Mouse (Mus musculus) myocyte (in vitro differentiated cells): ENCODE data around the gene Myo7a. TPM values are rescaled to one million over a fixed set of nuclear protein-coding genes. Genes with fewer than 3 reads are reported as not detected.

Experiments used
- H3K27me3 ChIP-seq: one replicate; pipeline ENCODE4 v1.6.1; 2011; ENCODE audit not compliant: control insufficient read depth, insufficient read depth, insufficient read length
- H3K36me3 ChIP-seq: one replicate; pipeline ENCODE4 v1.6.1; 2011; ENCODE audit not compliant: control insufficient read depth, insufficient read depth
- H3K4me2 ChIP-seq: one replicate; pipeline ENCODE4 v1.6.1; 2011; ENCODE audit warnings: low read depth, control low read depth
- H3K4me3 ChIP-seq: one replicate; pipeline ENCODE4 v1.5.1; 2011; ENCODE audit warnings: mild to moderate bottlenecking, control low read depth, moderate library complexity
- H3K79me2 ChIP-seq: one replicate; pipeline ENCODE4 v1.6.1; 2011; ENCODE audit not compliant: control insufficient read depth, insufficient read depth
- H3ac ChIP-seq: one replicate; pipeline ENCODE4 v1.6.1; 2011; ENCODE audit not compliant: control insufficient read depth, insufficient read length
- CEBPB ChIP-seq: IDR thresholded peaks from 2 replicates; pipeline ENCODE4 v1.6.1; 2011; ENCODE audit warnings: mild to moderate bottlenecking, moderate library complexity; ENCODE audit not compliant: poor library complexity, insufficient read depth, severe bottlenecking
- E2F4 ChIP-seq: IDR thresholded peaks from one replicate; pipeline ENCODE4 v1.6.1; 2011; ENCODE audit warnings: mild to moderate bottlenecking, control low read depth, moderate library complexity; ENCODE audit not compliant: insufficient read depth
- MAX ChIP-seq: IDR thresholded peaks from one replicate; pipeline ENCODE4 v1.6.1; 2011; ENCODE audit warnings: low read depth, mild to moderate bottlenecking, control low read depth
- MYOD1 ChIP-seq, 3 experiments: IDR thresholded peaks; one replicate each; pipeline ENCODE4 v1.6.1; 2011; ENCODE audit warnings: control low read depth in 2 of 3, low read depth in 2 of 3, mild to moderate bottlenecking in 2 of 3, moderate library complexity in 1 of 3; ENCODE audit not compliant: insufficient read length in 2 of 3, control insufficient read depth in 1 of 3
- MYOG ChIP-seq, 3 experiments: IDR thresholded peaks; one replicate each; pipeline ENCODE4 v1.6.1; 2011; ENCODE audit warnings: control low read depth in 2 of 3, low read depth in 2 of 3, mild to moderate bottlenecking in 2 of 3; ENCODE audit not compliant: insufficient read length in 2 of 3, control insufficient read depth in 1 of 3, insufficient read depth in 1 of 3
- POLR2A ChIP-seq: IDR thresholded peaks from one replicate; pipeline ENCODE4 v1.6.1; 2011; ENCODE audit warnings: low read depth, mild to moderate bottlenecking, control low read depth, moderate library complexity; ENCODE audit not compliant: insufficient read length
- POLR2AphosphoS2 ChIP-seq: IDR thresholded peaks from one replicate; pipeline ENCODE4 v1.6.1; 2011; ENCODE audit warnings: low read depth, control low read depth; ENCODE audit not compliant: insufficient read length
- REST ChIP-seq: IDR thresholded peaks from one replicate; pipeline ENCODE4 v1.6.1; 2011; ENCODE audit warnings: mild to moderate bottlenecking, control low read depth, moderate library complexity; ENCODE audit not compliant: insufficient read depth, insufficient read length
- SRF ChIP-seq: IDR thresholded peaks from one replicate; pipeline ENCODE4 v1.6.1; 2011; ENCODE audit warnings: low read depth; ENCODE audit not compliant: control insufficient read depth, insufficient read length
- TCF12 ChIP-seq: IDR thresholded peaks from one replicate; pipeline ENCODE4 v1.6.1; 2011; ENCODE audit warnings: mild to moderate bottlenecking, control low read depth; ENCODE audit not compliant: poor library complexity, insufficient read depth, severe bottlenecking
- TCF3 ChIP-seq: IDR thresholded peaks from one replicate; pipeline ENCODE4 v1.6.1; 2011; ENCODE audit warnings: low read depth, control low read depth; ENCODE audit not compliant: insufficient read length
- USF1 ChIP-seq: IDR thresholded peaks from one replicate; pipeline ENCODE4 v1.6.1; 2011; ENCODE audit warnings: low read depth, mild to moderate bottlenecking, control low read depth, moderate library complexity
- polyA plus RNA-seq: library from polyadenylated mRNA; unstranded; fragments of >200 nt; fragmentation: generic; extraction: Trizol; gene quantifications from one replicate; pipeline ENCODE4 v1.2.1, GENCODE M21; 2012; ENCODE audit warnings: missing spikeins

Gene Myo7a
- polyA plus RNA-seq, 1 experiment, result 0.29 TPM

DNA sequence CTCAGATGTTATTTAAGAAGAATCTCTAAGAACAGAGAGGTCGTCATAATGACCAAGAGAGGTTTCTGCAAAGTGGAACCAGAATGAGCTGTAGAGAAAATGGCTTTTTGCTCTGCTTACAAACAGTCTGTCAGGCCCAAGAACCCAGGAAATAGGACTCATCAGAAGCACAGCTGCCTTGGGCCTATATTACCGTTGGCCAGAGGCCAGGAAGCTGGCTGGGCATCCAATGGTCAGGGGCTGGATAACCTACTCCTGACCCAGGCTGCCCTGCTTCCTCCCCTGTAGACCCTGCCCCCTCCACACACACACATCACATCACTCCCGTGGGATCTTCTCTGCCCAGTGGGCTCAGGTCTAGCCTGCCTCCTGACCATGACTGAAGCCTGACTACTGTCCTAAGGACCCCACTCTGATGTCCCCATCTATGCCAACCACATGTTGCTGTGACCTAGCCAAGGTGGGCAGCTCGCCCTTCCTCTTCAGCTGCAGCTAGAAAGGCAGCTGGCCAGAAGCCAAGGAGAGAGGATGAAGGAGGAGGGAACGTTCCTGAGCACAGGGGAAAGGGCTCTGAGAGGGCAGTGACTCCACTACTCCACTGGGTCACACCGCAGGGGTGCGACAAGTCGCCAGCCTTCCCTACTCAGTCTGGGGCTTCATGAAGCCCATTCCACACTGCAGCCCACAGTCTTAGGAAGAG, 40.9 kb upstream of the Myo7a start:
- Histone ChIP-seq H3K4me3 (no peak overlapping the region), H3K4me2 (peak overlapping the region; percentile 9), H3ac (no peak overlapping the region), H3K36me3 (no peaks in the 10 kb centered on the region), H3K27me3 (no peaks in the 10 kb centered on the region), H3K79me2 (no peaks in the 10 kb centered on the region)
- TF ChIP-seq MAX (no peak), E2F4 (no peak), POLR2AphosphoS2 (no peak), POLR2A (no peak), TCF12 (no peak), USF1 (no peak), TCF3 (no peak), REST (no peak), CEBPB (no peak), MYOD1 (IDR thresholded peaks at IDR 0.05; ENCODE audit: control insufficient read depth in 1 of 3, insufficient read length in 2 of 3, low read depth in 2 of 3) (no peak), MYOG (IDR thresholded peaks at IDR 0.05; ENCODE audit: control insufficient read depth in 1 of 3, insufficient read depth in 1 of 3, insufficient read length in 2 of 3, low read depth in 2 of 3) (no peak), SRF (no peak)

DNA sequence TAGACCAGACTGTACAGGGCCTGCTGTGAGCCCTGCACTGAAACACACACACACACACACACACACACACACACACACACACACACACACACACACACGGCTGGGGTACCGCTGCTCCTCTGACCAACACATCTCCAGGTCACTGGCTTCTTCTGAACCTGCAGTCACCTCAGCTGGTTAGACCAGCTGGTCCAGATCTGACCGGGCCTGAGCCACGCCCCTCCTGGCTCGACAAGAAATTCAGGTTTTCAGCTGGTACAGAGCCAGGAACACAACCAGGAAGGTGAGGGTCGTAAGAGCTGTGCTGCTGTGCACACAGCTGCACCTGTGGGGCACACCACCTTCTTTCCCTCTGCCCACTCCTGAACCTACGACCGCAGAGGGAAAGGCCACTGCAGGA, 39.2 kb upstream of the Myo7a start:
- no peak overlapping the region for H3ac ChIP-seq
- no peaks in the 10 kb centered on the region for H3K27me3 ChIP-seq
- H3K36me3 ChIP-seq, result no peaks in the 10 kb centered on the region
- no peak for TF ChIP-seq CEBPB
- TF ChIP-seq E2F4, result no peak
- TF ChIP-seq TCF12, result no peak
- no peak for TF ChIP-seq MAX
- TF ChIP-seq POLR2A, result no peak
- no peak for TF ChIP-seq SRF
- no peaks in the 10 kb centered on the region for H3K79me2 ChIP-seq
- no peak overlapping the region for H3K4me3 ChIP-seq
- H3K4me2 ChIP-seq, result no peak overlapping the region

DNA sequence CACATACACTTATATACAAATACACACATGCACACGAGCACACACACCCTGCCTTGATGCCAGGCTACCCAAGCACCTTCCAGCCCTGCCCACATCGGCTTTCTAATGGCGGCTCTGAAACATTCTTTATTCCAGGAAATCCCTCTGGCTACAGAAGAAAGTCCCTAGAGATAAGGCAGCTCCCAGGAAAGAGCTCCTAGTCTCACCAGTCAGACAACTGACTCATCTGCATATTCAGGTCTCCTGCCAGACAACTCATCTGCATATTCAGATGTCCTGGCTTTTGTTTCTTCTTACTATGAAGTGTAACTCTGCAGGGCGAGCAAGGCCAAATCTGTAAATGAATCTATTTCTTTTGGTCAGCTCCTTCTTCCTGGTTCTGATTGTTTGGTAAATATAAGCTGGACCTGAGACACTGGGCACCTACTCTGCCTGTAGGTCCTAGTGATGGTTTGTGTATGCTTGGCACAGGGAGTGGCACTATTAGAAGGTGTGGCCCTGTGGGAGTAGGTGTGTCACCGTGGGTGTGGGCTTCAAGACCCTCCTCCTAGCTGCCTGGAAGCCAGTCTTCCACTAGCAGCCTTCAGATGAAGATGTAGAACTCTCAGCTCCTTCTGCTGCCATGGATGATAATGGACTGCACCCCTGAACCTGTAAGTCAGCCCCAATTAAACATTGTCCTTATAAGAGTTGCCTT, 38.5 kb upstream of the Myo7a start:
- H3K4me3 ChIP-seq, result no peak overlapping the region
- H3K4me2 ChIP-seq, result no peak overlapping the region
- no peak for TF ChIP-seq MYOG (IDR thresholded peaks at IDR 0.05; ENCODE audit: control insufficient read depth in 1 of 3, insufficient read depth in 1 of 3, insufficient read length in 2 of 3, low read depth in 2 of 3)
- TF ChIP-seq CEBPB, result no peak
- TF ChIP-seq MYOD1 (IDR thresholded peaks at IDR 0.05; ENCODE audit: control insufficient read depth in 1 of 3, insufficient read length in 2 of 3, low read depth in 2 of 3), result no peak
- no peaks in the 10 kb centered on the region for H3K27me3 ChIP-seq
- H3K79me2 ChIP-seq, result no peaks in the 10 kb centered on the region
- no peak overlapping the region for H3ac ChIP-seq
- H3K36me3 ChIP-seq, result no peaks in the 10 kb centered on the region

DNA sequence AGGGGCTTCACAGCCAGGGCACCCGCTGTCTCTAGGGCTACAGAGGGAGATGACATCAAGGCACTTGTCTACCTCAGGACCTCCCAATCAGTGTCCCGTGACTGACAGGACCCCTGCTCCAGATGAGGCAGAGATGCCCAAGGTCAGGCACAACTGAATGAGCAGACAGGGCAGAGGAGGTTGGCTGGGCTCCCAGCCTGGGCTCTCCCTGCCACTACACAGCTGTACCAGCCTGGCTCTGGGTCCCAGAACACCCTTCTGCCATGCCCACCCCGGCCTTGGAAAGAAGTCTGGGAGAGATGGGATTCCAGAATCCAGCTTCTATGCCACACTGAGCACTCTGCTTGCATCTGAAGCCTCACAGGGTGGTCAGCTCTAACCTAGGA, 36.9 kb upstream of the Myo7a start:
- Histone ChIP-seq H3K27me3 (no peaks in the 10 kb centered on the region), H3K79me2 (no peaks in the 10 kb centered on the region), H3ac (no peak overlapping the region), H3K4me3 (no peak overlapping the region), H3K36me3 (no peaks in the 10 kb centered on the region), H3K4me2 (no peak overlapping the region)
- no peak for TF ChIP-seq E2F4
- TF ChIP-seq REST, result no peak
- no peak for TF ChIP-seq POLR2AphosphoS2
- no peak for TF ChIP-seq USF1
- TF ChIP-seq MAX, result no peak
- no peak for TF ChIP-seq CEBPB
- TF ChIP-seq TCF3, result no peak
- no peak for TF ChIP-seq POLR2A
- no peak for TF ChIP-seq TCF12
- TF ChIP-seq MYOD1 (IDR thresholded peaks at IDR 0.05; ENCODE audit: control insufficient read depth in 1 of 3, insufficient read length in 2 of 3, low read depth in 2 of 3), result no peak
- no peak for TF ChIP-seq MYOG (IDR thresholded peaks at IDR 0.05; ENCODE audit: control insufficient read depth in 1 of 3, insufficient read depth in 1 of 3, insufficient read length in 2 of 3, low read depth in 2 of 3)
- TF ChIP-seq SRF, result no peak
